Mouse (Mus musculus) thymus, adult 2 months (tissue): ENCODE results near the gene Cib1.

Source experiments
- CTCF ChIP-seq: fragments of 200-500 bp; IDR thresholded peaks from 2 replicates; pipeline ENCODE4 v1.5.1; 2012; ENCODE audit warnings: mild to moderate bottlenecking, control low read depth, low read length, moderate library complexity, borderline replicate concordance; ENCODE audit not compliant: control insufficient read depth, poor library complexity, insufficient read depth; ENCODE audit errors: extremely low read depth
- POLR2A ChIP-seq: fragments of 200-500 bp; IDR thresholded peaks from 2 replicates; pipeline ENCODE4 v1.6.1; 2012; ENCODE audit warnings: mild to moderate bottlenecking, low read length, control low read depth, moderate library complexity; ENCODE audit not compliant: control insufficient read depth, poor library complexity, insufficient read depth; ENCODE audit errors: extremely low read depth

DNA sequence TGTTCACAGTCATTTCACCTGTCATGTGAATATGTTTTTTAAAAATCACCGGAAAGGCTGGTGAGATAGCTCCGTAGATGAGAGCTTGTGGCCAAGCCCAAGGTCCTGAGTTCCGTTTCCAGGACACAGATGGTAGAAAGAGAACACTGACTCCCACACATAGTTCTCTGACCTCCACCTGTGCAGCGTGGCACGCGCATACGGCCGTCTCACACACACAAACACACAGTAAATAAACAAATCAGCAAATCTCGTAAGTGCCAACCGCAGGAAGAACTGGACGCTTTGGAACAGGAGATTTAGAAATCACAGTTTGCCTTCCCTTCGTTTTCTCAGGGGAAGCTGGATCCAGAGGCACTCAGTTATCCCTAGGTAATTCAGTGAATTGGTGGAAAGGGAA, 45.1 kb downstream of the Cib1 start:
- no peak for TF ChIP-seq CTCF
- no peak for TF ChIP-seq POLR2A
